Mouse (Mus musculus): Measurements from ENCODE around the gene Col1a2.

The Col1a2 gene

DNA sequence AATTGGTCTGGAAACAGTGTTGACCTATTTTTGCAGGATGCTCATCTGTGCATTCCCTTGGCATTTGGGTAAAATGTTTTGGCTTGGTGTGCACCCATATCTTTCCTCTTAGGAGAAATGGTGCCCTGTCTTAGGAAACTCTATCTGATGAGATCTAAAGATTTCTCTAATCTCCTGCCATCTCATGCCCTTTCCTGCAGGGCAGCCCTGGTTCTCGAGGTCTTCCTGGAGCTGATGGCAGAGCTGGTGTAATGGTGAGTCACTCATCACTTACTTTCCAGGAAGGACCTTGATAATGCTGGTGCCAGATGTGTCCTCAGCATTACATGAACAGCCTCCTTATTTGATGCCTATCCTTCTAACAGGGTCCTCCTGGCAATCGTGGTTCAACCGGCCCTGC, 16.4 kb downstream of the Col1a2 start:
- DNase-seq (ENCODE audit: low read depth, low spot score), result no peak

DNA sequence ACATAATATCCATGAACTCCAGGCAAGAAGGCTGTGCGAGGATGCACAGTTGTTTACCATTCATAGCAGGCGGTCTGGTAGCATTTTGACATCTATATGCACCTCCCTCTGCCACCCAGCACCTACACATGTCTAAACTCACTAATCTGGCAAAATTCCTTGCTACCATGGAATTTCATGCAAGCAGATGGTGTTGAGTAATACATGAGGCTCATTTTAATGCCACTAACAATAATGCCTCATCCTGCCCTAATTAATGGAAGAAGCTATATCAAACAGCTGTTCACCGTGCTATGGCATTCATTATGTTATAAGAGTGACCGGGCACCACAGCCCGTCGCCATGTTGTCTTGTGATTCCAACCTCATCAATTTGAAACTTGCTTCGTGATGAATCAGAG, 23.8 kb downstream of the Col1a2 start:
- DNase-seq (ENCODE audit: low read depth, low spot score), result no peak

DNA sequence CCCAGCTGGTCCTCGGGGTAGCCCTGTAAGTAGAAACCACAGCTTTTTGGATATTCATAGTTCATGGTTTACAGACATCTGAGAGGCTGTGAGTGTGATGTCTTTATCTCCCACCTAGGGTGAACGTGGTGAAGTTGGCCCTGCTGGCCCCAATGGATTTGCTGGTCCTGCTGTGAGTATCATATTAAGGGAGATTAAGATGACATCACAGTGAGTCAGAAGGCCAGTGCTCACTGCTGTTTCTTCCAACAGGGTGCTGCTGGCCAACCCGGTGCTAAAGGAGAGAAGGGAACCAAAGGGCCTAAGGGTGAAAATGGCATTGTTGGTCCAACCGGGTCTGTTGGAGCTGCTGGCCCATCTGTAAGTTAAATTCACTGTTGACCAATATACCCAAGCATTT, 26.4 kb downstream of the Col1a2 start:
- no peak for DNase-seq (ENCODE audit: low read depth, low spot score)

DNA sequence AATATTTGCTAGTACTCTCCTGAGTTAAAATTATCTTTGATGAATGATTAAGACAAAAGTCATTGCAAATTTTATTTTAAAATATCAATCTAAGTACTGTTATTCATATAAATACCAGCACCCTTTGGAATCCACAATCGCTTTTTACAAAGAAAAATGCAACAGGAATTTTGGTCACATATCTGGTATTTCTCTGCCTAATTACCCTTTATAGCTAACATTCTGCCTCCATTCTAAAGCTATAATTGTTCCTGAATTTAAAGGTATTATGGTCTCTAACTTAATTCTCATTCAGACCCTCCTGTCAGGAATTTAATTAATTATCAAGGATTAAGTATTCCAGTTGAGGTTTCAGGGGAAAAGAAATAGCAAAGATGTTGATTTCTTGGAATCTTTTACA, 28.3 kb downstream of the Col1a2 start:
- DNase-seq (ENCODE audit: low read depth, low spot score), result no peak

DNA sequence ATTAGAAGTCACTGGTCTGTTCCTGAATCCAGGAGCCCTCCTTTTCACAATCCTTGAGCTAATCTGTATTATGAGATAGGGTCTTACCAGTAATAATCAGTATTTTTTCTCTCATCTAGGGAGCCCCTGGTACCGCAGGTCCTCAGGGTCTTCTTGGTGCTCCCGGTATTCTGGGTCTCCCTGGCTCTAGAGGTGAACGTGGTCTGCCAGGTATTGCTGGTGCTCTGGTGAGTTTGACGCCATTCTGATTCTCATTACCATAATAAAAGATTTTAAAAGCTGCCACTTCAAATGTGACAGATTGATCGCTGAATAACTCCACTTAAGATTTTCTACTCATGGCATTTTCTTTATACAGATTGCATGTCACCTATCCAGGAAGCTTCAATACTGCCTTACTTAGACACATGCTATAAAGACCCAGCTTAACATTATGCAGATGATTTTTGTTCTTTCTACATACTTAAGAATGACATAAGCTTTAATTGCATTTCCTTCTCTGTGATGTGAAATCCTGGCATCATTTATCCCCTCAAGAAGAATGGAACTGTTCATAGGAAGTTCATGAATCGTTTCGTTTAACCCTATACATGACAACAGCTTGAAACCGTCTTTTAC, 30.0 kb downstream of the Col1a2 start:
- no peak for DNase-seq (ENCODE audit: low read depth, low spot score)

DNA sequence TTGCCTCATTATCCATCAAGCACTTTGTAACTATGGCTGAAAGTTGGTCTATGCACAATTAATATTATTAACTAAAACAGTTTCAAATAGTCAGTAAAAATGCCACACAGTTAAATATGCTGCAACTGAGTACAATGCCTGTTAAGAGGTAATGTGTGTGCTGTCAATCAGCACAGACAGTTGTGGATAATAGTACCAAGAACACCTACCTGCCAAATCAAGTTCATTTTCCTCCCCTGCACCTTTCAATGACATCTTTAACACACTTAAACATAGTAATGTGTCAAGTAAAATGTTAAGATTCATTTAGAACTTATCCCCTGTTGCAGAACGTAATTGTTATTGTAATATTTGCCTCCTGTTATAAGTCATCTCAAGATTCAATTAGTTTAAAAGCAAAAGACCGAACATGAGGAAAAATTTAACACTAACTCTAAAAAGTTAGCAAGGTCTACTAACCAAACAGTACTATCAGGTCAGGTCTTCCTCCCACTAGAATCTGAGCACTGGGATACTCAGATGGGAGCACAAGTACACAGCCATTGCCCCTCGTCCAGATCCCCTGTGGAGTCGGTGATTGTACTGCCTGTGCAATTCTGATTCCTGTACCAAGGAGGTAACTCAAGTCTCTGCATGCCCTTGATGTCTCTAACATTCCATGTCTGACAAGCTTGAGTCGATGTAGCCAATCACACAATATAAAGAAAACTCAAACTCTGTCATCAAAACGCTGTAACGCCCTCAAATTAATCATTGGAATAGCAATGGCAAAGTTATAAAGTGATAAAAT, 37.5 kb downstream of the Col1a2 start:
- DNase-seq (ENCODE audit: low read depth, low spot score), result peak; percentile 34

DNA sequence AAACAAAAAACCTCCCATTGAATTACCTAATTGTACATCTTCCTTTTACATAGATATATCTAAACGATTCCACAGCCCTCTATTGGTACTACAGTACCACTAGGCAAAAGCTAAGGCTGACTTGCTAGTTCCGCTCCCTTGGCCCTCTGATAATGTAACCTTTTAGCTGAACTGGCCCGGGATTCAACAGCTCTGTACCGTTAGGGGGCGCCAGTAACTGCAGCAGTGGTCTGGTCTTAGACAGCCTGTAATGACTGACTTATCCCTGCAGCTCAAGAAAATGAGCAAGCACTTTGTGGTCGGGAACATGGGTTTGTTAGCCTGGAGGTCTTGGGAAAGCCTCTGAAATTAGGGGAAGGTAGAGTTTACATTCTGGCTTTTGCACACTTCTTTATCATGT, 39.9 kb downstream of the Col1a2 start:
- peak; percentile 77 for DNase-seq (ENCODE audit: low read depth, low spot score)

DNA sequence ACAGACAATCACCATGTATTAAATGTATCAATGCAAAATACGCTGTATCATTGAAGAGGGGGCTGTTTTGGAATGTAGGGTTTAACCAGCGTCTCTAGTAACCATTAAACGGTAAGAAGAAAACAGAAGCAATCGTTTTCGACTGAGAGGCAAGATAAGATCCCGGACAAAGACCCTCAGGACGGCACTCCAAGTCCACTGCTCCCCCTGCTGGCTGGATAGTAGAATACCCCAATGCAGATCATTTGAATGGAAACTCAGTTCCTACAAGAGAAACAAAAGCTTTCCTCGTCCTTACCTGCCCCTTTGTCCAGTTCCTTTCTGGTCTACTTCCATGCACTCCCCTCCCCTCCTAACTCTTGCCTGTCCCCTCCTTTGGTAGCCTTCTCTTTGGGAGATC, 41.1 kb downstream of the Col1a2 start:
- DNase-seq (ENCODE audit: low read depth, low spot score), result peak; percentile 84

DNA sequence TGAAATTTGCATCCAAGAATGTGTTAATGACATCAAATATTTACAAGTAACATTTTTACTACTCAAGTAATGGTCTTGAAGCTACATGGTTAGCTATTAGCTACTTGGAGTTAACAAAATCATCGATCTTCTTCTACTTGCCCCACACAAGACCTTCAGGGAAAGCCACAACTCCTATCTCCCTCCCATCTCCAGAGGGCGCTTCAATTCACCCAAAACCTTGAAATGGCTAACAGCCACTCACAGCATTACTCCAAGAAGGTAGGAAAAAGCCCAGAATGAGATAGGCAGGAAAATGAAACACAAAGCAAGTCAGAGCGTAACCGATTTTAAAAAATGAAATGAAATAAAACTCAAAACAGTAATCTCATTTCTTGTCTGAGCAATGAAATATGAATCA, 44.3 kb downstream of the Col1a2 start:
- DNase-seq (ENCODE audit: low read depth, low spot score), result peak; percentile 25

DNA sequence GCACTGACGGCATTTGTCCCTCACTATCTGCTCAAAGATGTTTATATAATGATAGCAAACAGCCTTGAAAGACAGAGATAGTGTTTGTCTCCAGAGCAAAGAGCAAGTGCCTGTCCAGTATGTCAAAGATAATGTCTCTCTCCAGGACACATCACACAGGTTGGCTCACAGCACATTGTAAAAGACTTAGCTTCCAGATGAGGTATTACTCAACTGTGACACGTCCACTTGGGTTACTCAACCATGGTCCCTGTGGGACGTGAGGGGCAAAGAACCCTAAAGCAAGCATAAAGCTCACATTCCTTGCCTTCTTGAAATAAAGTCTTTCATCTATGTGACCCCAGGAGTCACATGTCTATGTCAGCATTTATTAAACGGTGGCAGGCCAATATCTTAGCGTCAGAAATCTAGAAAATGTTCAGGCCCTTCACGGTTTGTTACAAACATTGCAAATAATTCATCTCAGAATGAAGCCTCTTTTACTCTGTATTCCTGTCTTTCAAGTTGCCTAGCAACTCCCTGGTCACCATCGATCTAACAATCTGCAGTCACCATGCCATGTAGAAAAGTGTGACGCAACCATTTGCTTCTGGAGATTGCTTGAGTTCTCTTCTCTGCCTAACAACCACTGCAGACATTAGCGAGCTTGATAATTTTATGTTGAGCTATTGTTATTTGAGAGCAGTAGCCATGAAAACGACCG, 45.4 kb downstream of the Col1a2 start:
- DNase-seq (ENCODE audit: low read depth, low spot score), result no peak

DNA sequence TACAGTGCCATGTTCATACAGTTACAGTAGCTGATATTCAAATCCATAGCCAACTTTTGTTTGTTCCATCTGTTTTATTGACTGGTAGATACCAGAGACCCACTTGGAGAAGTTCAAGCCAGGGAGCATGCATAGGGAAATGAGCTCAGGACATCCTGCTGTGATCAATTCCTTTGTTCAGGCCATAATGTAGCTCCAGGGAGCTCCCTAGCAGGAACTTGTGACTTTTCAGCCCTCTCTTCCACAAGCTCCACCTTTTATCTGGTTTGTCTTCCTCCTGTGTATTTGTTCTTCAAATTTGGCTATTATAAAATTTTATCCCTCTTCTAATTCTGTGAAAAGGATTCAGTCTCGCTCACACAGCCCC, 45.9 kb downstream of the Col1a2 start:
- DNase-seq (ENCODE audit: low read depth, low spot score), result peak; percentile 91

DNA sequence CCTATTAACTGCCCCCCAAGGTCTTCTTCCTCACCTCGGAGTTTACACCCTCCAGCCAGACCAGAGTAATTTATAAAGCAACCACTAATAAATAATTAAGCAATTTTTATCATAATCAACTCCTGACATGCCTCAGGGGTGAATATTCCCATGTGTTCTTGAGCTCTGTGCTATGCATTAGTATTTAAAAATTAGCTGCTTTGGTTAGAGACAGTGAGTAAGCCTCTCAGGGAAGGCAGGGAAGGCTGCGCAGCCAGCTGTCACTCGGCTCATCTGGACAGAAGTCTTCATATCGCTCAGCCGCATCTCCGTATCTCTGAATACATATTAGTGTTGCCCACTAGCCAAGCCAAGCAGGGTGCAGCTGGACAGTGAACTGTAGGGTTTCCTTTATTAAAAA, 50.8 kb downstream of the Col1a2 start:
- no peak for DNase-seq (ENCODE audit: low read depth, low spot score)

DNA sequence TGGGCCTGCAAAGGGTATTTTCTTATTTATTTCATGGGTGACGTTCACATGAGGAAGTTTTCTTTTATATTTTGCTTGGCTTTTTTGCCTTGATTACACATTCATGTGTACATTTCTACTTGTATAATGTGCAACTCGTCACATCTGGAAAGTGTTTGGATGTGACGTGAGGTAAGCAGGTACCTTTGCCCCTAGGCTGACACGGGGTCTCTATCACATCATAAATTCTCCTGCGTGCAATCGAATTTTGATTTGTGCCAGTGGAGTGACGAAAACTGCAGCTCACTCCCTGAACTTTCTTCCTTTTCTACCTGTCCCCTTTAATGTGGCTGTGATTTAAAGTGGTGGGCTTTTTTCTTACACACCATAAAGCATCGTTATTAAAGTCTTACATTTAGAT, 52.5 kb downstream of the Col1a2 start:
- no peak for DNase-seq (ENCODE audit: low read depth, low spot score)

DNA sequence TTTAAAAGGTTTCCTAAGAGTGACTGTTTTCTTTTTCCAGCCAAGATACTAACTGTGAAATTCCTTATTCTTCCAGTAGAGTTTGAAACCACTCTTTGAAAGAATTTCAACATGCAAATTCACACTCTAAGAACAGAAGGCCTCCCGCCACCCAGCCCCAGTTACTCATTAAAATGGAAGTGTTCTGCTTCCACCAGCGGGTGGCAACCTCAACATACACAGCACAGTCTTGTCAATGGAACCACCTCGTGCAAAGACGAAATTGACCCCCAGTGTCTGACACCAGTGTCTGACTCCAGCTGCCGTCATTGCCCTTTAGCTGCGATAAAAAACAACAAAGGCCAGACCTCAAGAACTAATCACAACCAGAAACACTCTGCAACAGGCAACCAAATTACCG, 53.1 kb downstream of the Col1a2 start:
- DNase-seq (ENCODE audit: low read depth, low spot score), result peak; percentile 75

DNA sequence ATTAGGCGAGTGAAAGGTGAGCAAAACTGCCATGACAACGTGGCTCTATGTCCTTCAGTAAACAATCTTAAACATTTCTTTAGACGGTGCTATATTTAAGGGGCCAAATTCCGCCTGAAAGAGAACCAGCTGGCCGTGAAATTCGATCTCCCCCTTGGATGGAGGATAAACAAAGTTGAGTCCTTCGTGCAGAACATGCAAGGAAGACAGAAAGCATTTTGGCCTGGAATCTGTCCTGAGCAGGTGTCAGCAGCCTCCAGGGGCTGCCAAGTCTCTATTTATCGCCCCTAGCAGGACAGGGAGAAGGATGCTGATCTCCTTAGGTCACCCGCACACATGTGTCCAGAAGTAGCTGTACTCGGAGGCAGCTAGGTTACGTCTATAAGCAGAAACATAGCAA, 56.5 kb downstream of the Col1a2 start:
- no peak for DNase-seq (ENCODE audit: low read depth, low spot score)

DNA sequence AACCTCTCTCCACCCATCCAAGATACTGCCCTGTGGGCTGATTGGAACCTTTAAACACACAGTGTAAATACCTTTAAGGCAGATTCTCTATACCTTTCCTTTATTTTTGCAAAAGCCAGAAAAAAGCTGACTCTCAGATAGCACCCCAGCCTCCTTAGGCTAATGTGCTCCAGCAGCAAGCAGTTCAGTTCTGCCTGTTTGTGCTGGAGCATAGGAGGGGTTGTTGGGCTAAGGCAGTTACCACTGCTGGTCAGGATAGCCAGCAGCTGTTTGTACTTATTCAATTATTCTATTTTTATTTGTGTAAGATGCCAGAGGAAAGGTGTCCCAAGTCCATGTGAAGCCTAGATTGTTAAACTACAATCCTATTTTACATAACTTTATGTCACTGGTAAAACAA, 57.0 kb downstream of the Col1a2 start:
- DNase-seq (ENCODE audit: low read depth, low spot score), result no peak

DNA sequence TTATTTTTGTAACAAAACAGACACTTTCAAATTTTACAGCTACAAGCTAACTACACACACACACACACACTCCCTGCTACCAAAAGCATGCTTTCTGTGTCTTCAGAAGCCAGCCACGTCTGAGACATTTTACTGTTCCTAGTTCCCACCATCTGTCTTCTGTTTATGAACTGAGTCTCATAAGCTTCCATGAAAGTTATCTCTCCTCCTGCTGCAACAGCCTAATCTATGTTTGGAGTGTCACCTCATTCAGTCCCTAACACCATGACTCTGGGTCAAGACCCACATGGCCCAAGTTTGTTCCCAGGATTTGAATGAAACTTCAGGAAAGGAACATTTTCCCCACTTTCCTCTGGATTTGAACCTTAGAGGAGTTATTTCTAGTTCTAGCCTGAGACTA, 57.8 kb downstream of the Col1a2 start:
- DNase-seq (ENCODE audit: low read depth, low spot score), result no peak

DNA sequence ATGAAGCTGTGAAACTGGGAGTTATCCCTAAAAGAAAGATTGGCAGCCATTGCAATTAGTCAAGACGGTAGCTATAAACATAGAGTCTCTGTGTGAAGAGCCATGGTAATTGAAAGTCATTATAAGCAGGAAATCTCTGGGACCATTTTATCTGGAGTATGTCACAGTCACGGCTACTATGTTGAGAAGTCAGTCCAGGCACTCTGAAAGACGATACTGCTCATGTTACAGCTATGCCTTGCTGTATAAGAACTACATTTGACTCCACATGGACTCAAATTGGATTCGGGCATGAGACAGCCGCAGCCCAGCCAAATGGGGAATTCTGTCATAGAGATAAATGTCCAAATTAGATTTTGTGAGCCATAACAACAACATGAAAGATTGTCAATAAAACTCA, 58.9 kb downstream of the Col1a2 start:
- DNase-seq (ENCODE audit: low read depth, low spot score), result no peak

DNA sequence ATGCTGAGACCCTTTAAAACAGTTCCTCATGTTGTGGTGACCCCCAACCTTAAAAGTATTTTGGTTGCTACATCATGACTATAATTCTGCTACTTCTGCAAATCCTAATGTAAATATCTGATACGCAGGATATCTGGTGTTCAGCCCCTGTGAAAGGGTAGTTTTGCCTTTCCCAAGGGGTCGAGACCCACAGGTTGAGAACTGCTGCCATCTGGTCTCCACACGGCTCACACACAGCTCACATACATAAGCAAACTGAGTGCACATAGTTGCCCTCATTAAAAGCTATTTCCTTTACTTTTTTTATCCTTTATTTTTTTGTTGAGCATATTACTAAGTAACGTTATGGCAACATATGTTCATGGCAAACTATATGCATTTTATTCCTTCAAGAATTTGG, 65.8 kb downstream of the Col1a2 start:
- no peak for DNase-seq (ENCODE audit: low read depth, low spot score)

DNA sequence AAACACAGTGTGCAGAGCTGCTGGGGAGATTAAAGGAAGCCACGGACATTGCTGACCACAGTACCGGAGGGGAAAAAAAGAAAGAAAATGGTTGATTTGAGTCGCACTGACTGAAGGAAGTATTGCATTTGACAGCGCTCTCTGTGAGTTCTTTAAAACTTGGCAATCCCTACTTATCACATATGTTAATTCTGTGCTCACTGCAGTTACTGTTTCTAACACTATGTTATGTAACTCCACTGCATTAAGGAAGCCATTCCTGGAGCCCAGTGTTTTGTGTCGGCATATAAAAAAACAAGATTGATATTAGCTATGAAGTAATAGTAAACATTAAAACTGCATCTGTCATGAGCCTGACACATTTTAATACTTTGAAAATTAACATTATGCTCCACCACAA, 73.1 kb downstream of the Col1a2 start:
- no peak for DNase-seq (ENCODE audit: low read depth, low spot score)

DNA sequence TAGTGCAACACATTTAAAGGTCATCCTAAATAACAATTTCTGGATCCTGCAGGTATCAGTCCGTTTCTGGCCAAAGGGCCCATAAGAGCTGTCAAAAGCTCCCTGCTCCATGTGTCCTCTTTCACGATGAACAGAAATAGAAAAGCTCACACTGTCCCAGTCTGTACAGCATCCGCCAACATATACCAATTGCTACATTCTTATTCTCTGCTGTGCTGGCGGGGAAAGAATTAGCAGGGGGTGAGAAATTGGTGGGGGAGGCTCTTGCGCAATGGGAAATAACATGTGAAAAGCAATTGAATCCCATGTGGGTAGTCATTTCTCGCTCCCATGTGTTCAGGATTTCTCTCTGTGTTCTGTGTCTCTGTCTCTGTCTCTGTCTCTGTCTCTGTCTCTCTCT, 73.7 kb downstream of the Col1a2 start:
- DNase-seq (ENCODE audit: low read depth, low spot score), result no peak

DNA sequence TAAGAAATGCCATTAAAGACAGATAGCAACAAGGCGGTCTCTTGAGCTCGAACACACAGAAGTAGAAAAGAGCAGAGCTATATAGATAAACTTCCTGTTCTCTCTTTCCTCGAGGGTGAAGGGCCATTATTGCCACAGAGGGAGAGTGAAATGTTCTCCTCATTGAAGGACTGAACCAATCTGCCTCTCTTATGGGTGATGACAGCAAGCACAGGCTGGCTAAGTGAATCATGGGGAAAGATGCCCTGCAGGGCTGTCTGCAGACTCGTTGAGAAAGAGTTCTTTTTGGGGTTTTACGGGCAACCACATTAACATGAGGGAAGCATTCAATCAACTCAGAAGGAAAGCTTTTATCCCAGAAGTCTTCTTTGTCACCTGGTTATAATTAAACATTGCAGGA, 75.0 kb downstream of the Col1a2 start:
- DNase-seq (ENCODE audit: low read depth, low spot score), result no peak

DNA sequence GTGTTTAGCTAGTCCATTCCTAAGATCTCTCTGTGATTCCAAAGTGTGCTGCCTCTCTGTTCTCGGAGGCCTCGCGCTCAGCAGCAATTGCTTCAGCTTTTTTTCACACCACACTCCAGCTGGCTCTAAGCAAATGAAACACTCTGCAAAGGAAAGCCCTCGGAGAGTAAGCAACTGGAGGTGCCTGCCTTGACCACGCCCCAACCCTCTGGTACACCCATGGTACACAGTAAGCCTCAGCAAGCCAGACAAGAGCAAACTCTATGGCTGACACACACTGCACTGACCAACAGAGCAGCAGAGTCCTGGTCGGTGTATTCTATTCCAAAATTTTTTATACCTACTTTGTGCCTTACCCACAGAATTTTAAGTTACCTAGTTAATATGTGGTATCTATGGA, 78.9 kb downstream of the Col1a2 start:
- DNase-seq (ENCODE audit: low read depth, low spot score), result no peak
